Mouse (Mus musculus) splenic B cell, adult 2 months (primary cell): ENCODE measurements around the gene Vsx2.
A peak's percentile ranks its signal among the peaks of the same experiment; 100 is the strongest.

Source experiments
- DNase-seq: peaks from one replicate; pipeline ENCODE4 v3.0.0-alpha.2; 2011; ENCODE audit warnings: low read depth, low spot score
- H3K27me3 ChIP-seq: 2 replicates; pipeline ENCODE4 v1.6.1; 2012; ENCODE audit warnings: mild to moderate bottlenecking, low read length, moderate library complexity, mixed read lengths; ENCODE audit not compliant: control insufficient read depth, poor library complexity, insufficient read depth, severe bottlenecking
- H3K36me3 ChIP-seq: 2 replicates; pipeline ENCODE4 v1.6.1; 2012; ENCODE audit warnings: mild to moderate bottlenecking, low read length, moderate library complexity, mixed read lengths; ENCODE audit not compliant: control insufficient read depth, poor library complexity, insufficient read depth, severe bottlenecking

Vsx2 gene

DNA sequence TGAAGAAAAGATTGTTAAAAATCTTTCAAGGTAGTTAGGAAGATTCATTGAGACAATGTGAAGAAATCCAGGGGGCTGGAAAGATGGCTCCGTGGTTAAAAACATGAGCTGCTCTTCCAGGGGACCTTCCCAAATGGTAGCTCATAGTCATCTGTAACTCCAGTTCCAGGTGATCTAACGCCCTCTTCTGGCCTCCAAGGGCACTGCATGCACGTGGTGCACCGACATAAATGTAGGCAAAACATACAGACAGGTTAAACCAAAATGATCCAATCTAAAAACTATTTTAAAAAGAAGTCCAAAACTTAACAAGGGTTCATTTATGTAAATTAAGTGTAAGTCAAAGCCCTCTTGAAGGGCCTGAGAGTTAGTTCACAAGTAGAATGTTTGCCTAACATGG lies 7.0 kb upstream of the Vsx2 start:
- Histone ChIP-seq H3K36me3 (no peaks in the 10 kb centered on the region), H3K27me3 (peaks cover 2% of the 10 kb centered on the region; the same call in 1 of the 2 replicates)
- no peak for DNase-seq

GRCm38 (mm10) chr12:84567576-84567975 lies 2.0 kb upstream of the Vsx2 start:
- H3K27me3 ChIP-seq = peaks cover 5% of the 10 kb centered on the region
- H3K36me3 ChIP-seq = no peaks in the 10 kb centered on the region
- DNase-seq = no peak

GRCm38 (mm10) chr12:84569976-84570693 lies 573 bp downstream of the Vsx2 start:
- Histone ChIP-seq H3K36me3 (no peaks in the 10 kb centered on the region), H3K27me3 (peaks cover 5% of the 10 kb centered on the region)
- DNase-seq = no peak

GRCm38 (mm10) chr12:84570694-84571415 lies 1.3 kb downstream of the Vsx2 start:
- Histone ChIP-seq H3K36me3 (no peaks in the 10 kb centered on the region), H3K27me3 (peaks cover 5% of the 10 kb centered on the region)
- no peak for DNase-seq

DNA sequence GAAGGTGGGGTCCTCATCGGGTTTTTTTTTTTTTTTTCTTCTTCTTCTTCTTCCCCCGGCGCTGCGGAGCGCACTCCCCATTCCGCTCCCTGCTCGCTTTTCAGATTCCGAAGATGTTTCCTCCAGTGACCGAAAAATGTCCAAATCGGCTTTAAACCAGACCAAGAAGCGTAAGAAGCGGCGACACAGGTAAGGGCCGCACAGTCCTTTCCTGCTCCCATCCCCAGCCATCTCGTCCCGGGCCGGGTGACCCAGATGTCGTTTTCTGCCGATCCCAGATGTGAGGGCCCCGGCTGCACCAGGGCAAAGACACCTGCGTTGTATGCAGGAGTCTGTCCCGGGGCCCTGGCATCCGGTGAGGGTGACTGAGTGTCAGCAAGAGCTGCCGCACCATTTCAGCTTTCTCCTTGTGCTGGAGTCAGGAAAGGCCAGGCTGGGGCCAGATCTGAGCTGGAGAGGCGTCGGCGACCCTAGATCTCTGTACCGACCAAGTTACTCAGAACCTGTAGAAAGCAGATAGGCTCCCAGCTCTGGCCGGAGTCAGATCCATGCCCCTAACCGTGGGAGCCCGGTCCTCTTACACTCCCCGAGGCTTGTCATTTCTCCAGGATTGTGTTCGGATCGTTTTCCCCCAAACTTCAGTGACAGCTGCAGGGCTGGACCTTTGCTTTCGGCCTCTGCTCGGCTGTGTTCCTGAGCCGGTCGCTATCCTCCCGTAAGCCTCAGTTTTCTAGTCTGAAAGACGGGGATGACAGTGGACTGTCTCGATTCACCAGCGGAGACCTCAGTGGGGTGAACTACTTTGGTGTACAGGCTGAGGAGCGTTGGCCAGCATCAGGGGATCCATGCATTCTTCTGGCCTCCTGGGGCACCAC lies 2.1 kb downstream of the Vsx2 start:
- Histone ChIP-seq H3K27me3 (peaks cover 5% of the 10 kb centered on the region), H3K36me3 (no peaks in the 10 kb centered on the region)
- no peak for DNase-seq

- no peak for DNase-seq
- Histone ChIP-seq H3K36me3 (no peaks in the 10 kb centered on the region), H3K27me3 (peaks cover 3% of the 10 kb centered on the region; the same call in 1 of the 2 replicates)
Measured at GRCm38 (mm10) chr12:84572341-84572720, 2.8 kb downstream of the Vsx2 start.

GRCm38 (mm10) chr12:84573094-84573493 lies 3.5 kb downstream of the Vsx2 start:
- Histone ChIP-seq H3K36me3 (no peaks in the 10 kb centered on the region), H3K27me3 (peaks cover 3% of the 10 kb centered on the region; the same call in 1 of the 2 replicates)
- no peak for DNase-seq

DNA sequence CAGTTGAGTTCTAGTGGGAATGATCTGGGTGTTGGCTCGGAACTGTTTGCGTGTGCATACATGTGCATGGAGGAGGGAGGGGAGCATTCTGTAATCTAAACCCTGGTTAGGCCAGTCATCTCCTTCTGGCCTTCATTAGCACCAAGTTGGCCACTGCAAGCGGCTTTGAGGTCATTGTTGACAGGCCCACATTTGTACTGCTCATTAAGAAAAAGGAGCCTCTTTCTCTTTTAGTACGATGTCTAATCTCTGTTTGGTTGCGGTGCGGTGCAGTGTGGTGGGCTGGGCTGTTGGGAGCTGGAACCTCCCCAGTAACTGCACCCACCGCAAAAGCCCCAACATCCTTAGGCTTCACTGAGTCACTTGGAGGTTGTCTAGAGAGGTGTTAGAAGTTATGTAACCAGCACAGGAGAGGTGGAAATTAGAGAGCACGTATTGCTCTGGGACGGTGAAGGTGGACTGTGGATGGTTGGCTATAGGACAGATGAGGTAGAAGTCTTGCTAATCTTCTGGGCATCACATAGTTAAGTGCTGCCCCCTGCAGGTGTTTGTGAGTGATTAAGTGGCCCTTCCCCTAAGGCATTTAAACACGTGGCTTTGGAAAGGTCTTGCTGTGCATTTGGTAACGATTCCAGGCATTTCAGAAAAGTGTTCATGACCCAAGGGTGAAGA lies 8.3 kb downstream of the Vsx2 start:
- no peaks in the 10 kb centered on the region for H3K36me3 ChIP-seq
- DNase-seq = no peak
- H3K27me3 ChIP-seq = no peaks in the 10 kb centered on the region

- DNase-seq = no peak
- no peaks in the 10 kb centered on the region for H3K36me3 ChIP-seq
Measured at GRCm38 (mm10) chr12:84578440-84578770, 8.8 kb downstream of the Vsx2 start.

GRCm38 (mm10) chr12:84581285-84581684 lies 11.7 kb downstream of the Vsx2 start:
- H3K27me3 ChIP-seq = no peaks in the 10 kb centered on the region
- H3K36me3 ChIP-seq = no peaks in the 10 kb centered on the region
- no peak for DNase-seq

More at GRCm38 (mm10) chr12:84578440-84578770, 8.8 kb downstream of the Vsx2 start:
- no peaks in the 10 kb centered on the region for H3K27me3 ChIP-seq

DNA sequence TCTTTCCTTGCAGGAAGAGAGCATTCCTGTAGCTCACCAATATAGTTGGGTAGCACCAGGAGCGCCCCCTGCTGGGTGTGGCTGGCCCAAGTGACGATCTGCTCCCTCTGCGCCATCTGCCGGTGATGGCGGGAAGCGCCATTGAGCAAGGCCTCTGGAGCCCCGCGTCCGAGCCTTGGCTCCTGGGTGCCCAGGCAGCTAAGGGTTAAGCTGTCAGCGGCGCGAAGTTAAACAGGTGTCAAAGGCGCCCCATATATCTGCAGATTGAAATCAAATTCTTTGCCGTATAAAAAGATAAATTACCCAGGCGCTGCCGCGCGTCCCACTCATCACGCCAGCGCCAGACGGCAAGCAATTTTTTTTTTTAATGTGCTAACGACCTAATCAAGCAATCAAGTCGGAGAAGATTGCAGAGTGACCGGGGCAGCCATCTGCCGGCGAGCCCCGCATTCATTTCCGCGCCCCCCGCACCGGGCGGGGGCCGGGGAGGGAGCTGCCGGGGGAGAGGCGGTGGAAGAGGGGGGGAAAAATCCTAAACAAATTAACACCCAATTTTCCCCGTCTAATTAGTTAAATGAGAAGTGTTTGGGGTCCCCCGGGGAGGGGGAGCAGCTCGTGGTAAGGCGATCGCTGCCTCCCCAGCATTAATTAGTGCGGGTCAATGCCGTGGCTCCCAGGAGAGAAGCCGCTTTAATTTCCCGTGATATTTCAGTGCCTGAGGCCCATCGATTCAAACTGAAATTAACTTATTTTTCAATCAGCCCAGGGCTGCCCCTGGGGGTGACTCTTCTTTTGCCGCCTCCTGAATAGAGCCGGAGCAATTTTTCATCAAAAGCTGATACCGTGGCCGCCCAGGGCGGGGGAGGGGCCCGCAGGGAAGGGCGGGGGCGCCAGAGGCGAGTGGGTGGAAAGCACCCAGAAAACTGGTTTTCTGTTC lies 20.5 kb downstream of the Vsx2 start:
- no peaks in the 10 kb centered on the region for H3K36me3 ChIP-seq
- DNase-seq = peak; percentile 91

GRCm38 (mm10) chr12:84598324-84598723 lies 28.8 kb downstream of the Vsx2 start:
- no peak for DNase-seq
- Histone ChIP-seq H3K27me3 (no peaks in the 10 kb centered on the region), H3K36me3 (0 out of 2 replicates have a peak, but pooled peaks cover 3% of the 10 kb centered on the region)

More for the DNA sequence above, 20.5 kb downstream of the Vsx2 start:
- no peaks in the 10 kb centered on the region; the same call in 1 of the 2 replicates for H3K27me3 ChIP-seq

DNA sequence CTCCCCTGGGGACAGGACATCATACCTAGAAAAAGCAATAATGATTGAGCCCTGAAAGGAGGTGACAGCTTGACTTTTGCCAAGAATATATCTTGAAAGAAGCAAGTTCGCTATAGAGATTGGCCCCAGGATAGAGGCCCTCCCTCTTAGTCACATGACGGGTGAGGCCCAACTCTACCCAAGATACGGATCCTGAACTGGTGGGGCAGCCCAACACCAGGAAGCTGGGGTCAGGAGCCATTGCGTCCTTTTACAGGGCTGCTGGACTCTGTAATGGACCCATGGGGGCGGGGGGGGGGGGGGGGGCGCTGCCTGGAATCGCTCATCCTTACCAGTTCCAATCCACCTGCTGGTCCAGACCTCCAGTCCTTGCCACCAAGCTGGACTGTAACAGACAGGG lies 34.4 kb downstream of the Vsx2 start:
- Histone ChIP-seq H3K27me3 (no peaks in the 10 kb centered on the region), H3K36me3 (peaks cover 5% of the 10 kb centered on the region; the same call in 1 of the 2 replicates)
- DNase-seq = no peak
